Mouse (Mus musculus): Measurements from ENCODE around the gene Ssh2. TPM values are rescaled to one million over a fixed set of nuclear protein-coding genes. Genes with fewer than 3 reads are reported as not detected.

Gene Ssh2
- polyA plus RNA-seq, 1 experiment = 6.1 TPM

GRCm38 (mm10) chr11:77307205-77307604 lies 91.1 kb downstream of the Ssh2 start:
- no peaks in the 10 kb centered on the region for H3K4me1 ChIP-seq (ENCODE audit: control insufficient read depth, insufficient read depth, low read length)
- TF ChIP-seq POLR2A (IDR thresholded peaks at IDR 0.05; ENCODE audit: low read depth, low read length) (no peak), CTCF (conservative IDR thresholded peaks at IDR 0.05; ENCODE audit: insufficient read depth, insufficient read length, low read depth, low read length) (no peak)
- DNase-seq = no peak
- no peak overlapping the region for H3K27ac ChIP-seq (ENCODE audit: insufficient read depth, low read depth, low read length)
- H3K36me3 ChIP-seq (ENCODE audit: control insufficient read depth, insufficient read depth, low read length) = no peaks in the 10 kb centered on the region
- no peak overlapping the region for H3K4me3 ChIP-seq (ENCODE audit: insufficient read depth, low read depth, low read length)
- H3K27me3 ChIP-seq (replicated peaks; ENCODE audit: control insufficient read depth, insufficient read depth, low read length) = no peaks in the 10 kb centered on the region
- 96% methylated on average over 3 of the region's 3 CpGs for WGBS

- H3K27me3 ChIP-seq (replicated peaks; ENCODE audit: control insufficient read depth, insufficient read depth, low read length) = no peaks in the 10 kb centered on the region
- no peaks in the 10 kb centered on the region for H3K4me1 ChIP-seq (ENCODE audit: control insufficient read depth, insufficient read depth, low read length)
- WGBS = 4% methylated on average over 1 of the region's 1 CpGs
- peak; percentile 54 for DNase-seq
- H3K4me3 ChIP-seq (ENCODE audit: insufficient read depth, low read depth, low read length) = no peak overlapping the region
- no peaks in the 10 kb centered on the region for H3K36me3 ChIP-seq (ENCODE audit: control insufficient read depth, insufficient read depth, low read length)
- no peak overlapping the region for H3K27ac ChIP-seq (ENCODE audit: insufficient read depth, low read depth, low read length)
- TF ChIP-seq POLR2A (IDR thresholded peaks at IDR 0.05; ENCODE audit: low read depth, low read length) (no peak), CTCF (conservative IDR thresholded peaks at IDR 0.05; ENCODE audit: insufficient read depth, insufficient read length, low read depth, low read length) (0 out of 2 replicates have a peak, but pooled peaks have one; percentile 11)
Measured at GRCm38 (mm10) chr11:77308533-77308932, 92.4 kb downstream of the Ssh2 start.

- H3K36me3 ChIP-seq (ENCODE audit: control insufficient read depth, insufficient read depth, low read length) = no peaks in the 10 kb centered on the region
- peak; percentile 55 for DNase-seq
- no peaks in the 10 kb centered on the region for H3K27me3 ChIP-seq (replicated peaks; ENCODE audit: control insufficient read depth, insufficient read depth, low read length)
- H3K4me3 ChIP-seq (ENCODE audit: insufficient read depth, low read depth, low read length) = no peak overlapping the region
- no peak for TF ChIP-seq POLR2A (IDR thresholded peaks at IDR 0.05; ENCODE audit: low read depth, low read length)
- TF ChIP-seq CTCF (conservative IDR thresholded peaks at IDR 0.05; ENCODE audit: insufficient read depth, insufficient read length, low read depth, low read length) = peak; percentile 18; the same call in 1 of the 2 replicates
- 25% methylated on average over 3 of the region's 3 CpGs for WGBS
- no peaks in the 10 kb centered on the region for H3K4me1 ChIP-seq (ENCODE audit: control insufficient read depth, insufficient read depth, low read length)
- H3K27ac ChIP-seq (ENCODE audit: insufficient read depth, low read depth, low read length) = no peak overlapping the region
Measured at GRCm38 (mm10) chr11:77317721-77318477, 101.8 kb downstream of the Ssh2 start.

- TF ChIP-seq POLR2A (IDR thresholded peaks at IDR 0.05; ENCODE audit: low read depth, low read length) (no peak), CTCF (conservative IDR thresholded peaks at IDR 0.05; ENCODE audit: insufficient read depth, insufficient read length, low read depth, low read length) (no peak)
- Histone ChIP-seq H3K4me3 (ENCODE audit: insufficient read depth, low read depth, low read length) (no peak overlapping the region), H3K27me3 (replicated peaks; ENCODE audit: control insufficient read depth, insufficient read depth, low read length) (no peaks in the 10 kb centered on the region), H3K36me3 (ENCODE audit: control insufficient read depth, insufficient read depth, low read length) (no peaks in the 10 kb centered on the region), H3K4me1 (ENCODE audit: control insufficient read depth, insufficient read depth, low read length) (no peaks in the 10 kb centered on the region), H3K27ac (ENCODE audit: insufficient read depth, low read depth, low read length) (no peak overlapping the region)
- no peak for DNase-seq
Measured at GRCm38 (mm10) chr11:77318478-77319118, 102.5 kb downstream of the Ssh2 start.

GRCm38 (mm10) chr11:77321214-77321613 lies 105.1 kb downstream of the Ssh2 start:
- WGBS = 17% methylated on average over 1 of the region's 1 CpGs
- TF ChIP-seq POLR2A (IDR thresholded peaks at IDR 0.05; ENCODE audit: low read depth, low read length) (no peak), CTCF (conservative IDR thresholded peaks at IDR 0.05; ENCODE audit: insufficient read depth, insufficient read length, low read depth, low read length) (no peak)
- Histone ChIP-seq H3K27me3 (replicated peaks; ENCODE audit: control insufficient read depth, insufficient read depth, low read length) (no peaks in the 10 kb centered on the region), H3K4me3 (ENCODE audit: insufficient read depth, low read depth, low read length) (no peak overlapping the region), H3K27ac (ENCODE audit: insufficient read depth, low read depth, low read length) (no peak overlapping the region), H3K4me1 (ENCODE audit: control insufficient read depth, insufficient read depth, low read length) (no peaks in the 10 kb centered on the region), H3K36me3 (ENCODE audit: control insufficient read depth, insufficient read depth, low read length) (no peaks in the 10 kb centered on the region)
- DNase-seq = no peak

- WGBS = 89% methylated on average over 2 of the region's 2 CpGs
- H3K27ac ChIP-seq (ENCODE audit: insufficient read depth, low read depth, low read length) = no peak overlapping the region
- DNase-seq = no peak
Measured at GRCm38 (mm10) chr11:77330529-77330928, 114.4 kb downstream of the Ssh2 start.

GRCm38 (mm10) chr11:77347273-77347672 lies 131.2 kb downstream of the Ssh2 start:
- Histone ChIP-seq H3K4me1 (ENCODE audit: control insufficient read depth, insufficient read depth, low read length) (no peaks in the 10 kb centered on the region; the same call in 1 of the 2 replicates), H3K36me3 (ENCODE audit: control insufficient read depth, insufficient read depth, low read length) (no peaks in the 10 kb centered on the region), H3K27ac (ENCODE audit: insufficient read depth, low read depth, low read length) (no peak overlapping the region), H3K4me3 (ENCODE audit: insufficient read depth, low read depth, low read length) (no peak overlapping the region), H3K27me3 (replicated peaks; ENCODE audit: control insufficient read depth, insufficient read depth, low read length) (no peaks in the 10 kb centered on the region)
- no peak for TF ChIP-seq CTCF (conservative IDR thresholded peaks at IDR 0.05; ENCODE audit: insufficient read depth, insufficient read length, low read depth, low read length)
- TF ChIP-seq POLR2A (IDR thresholded peaks at IDR 0.05; ENCODE audit: low read depth, low read length) = no peak
- no peak for DNase-seq
- WGBS = 93% methylated on average over 4 of the region's 4 CpGs

More at GRCm38 (mm10) chr11:77330529-77330928, 114.4 kb downstream of the Ssh2 start:
- H3K36me3 ChIP-seq (ENCODE audit: control insufficient read depth, insufficient read depth, low read length) = peaks cover 1% of the 10 kb centered on the region; the same call in 1 of the 2 replicates
- no peaks in the 10 kb centered on the region for H3K27me3 ChIP-seq (replicated peaks; ENCODE audit: control insufficient read depth, insufficient read depth, low read length)
- no peak overlapping the region for H3K4me3 ChIP-seq (ENCODE audit: insufficient read depth, low read depth, low read length)
- TF ChIP-seq POLR2A (IDR thresholded peaks at IDR 0.05; ENCODE audit: low read depth, low read length) = no peak
- TF ChIP-seq CTCF (conservative IDR thresholded peaks at IDR 0.05; ENCODE audit: insufficient read depth, insufficient read length, low read depth, low read length) = no peak
- H3K4me1 ChIP-seq (ENCODE audit: control insufficient read depth, insufficient read depth, low read length) = no peaks in the 10 kb centered on the region

All from kidney, adult 2 months (tissue).